Mouse (Mus musculus) limb, embryonic 12.5 days (tissue): ENCODE measurements around the gene Peli2. TPM values are rescaled to one million over a fixed set of nuclear protein-coding genes. Genes with fewer than 3 reads are reported as not detected.

ENCODE experiments used
- ATAC-seq: fragments of 200-750 bp; cut with Nextera tagmentation; 2 replicates; pipeline ENCODE4 v1.8.0; 2017; ENCODE audit warnings: low read depth, moderate TSS enrichment; ENCODE audit not compliant: insufficient number of reproducible peaks, insufficient read depth, low FRiP score, low TSS enrichment
- H3K27ac ChIP-seq: fragments of 300-500 bp; sonication (generic); 2 replicates; pipeline ENCODE4 v1.5.1; 2016; ENCODE audit warnings: mild to moderate bottlenecking, moderate library complexity
- H3K27me3 ChIP-seq: fragments of 300-500 bp; sonication (generic); 2 replicates; pipeline ENCODE4 v1.6.1; 2016; ENCODE audit warnings: mild to moderate bottlenecking, moderate library complexity
- H3K36me3 ChIP-seq: fragments of 300-500 bp; sonication (generic); 2 replicates; pipeline ENCODE4 v1.6.1; 2016; ENCODE audit warnings: mild to moderate bottlenecking, moderate library complexity
- H3K4me1 ChIP-seq: fragments of 300-500 bp; sonication (generic); replicated peaks from 2 replicates; pipeline ENCODE4 v1.6.1; 2016
- H3K4me2 ChIP-seq: fragments of 300-500 bp; sonication (generic); 2 replicates; pipeline ENCODE4 v1.6.1; 2016; ENCODE audit warnings: mild to moderate bottlenecking, moderate library complexity
- H3K4me3 ChIP-seq: fragments of 300-500 bp; sonication (generic); replicated peaks from 2 replicates; pipeline ENCODE4 v1.5.1; 2016; ENCODE audit warnings: mild to moderate bottlenecking
- H3K9ac ChIP-seq: fragments of 300-500 bp; sonication (generic); replicated peaks from 2 replicates; pipeline ENCODE4 v1.6.1; 2016; ENCODE audit warnings: mild to moderate bottlenecking, moderate library complexity
- H3K9me3 ChIP-seq: fragments of 300-500 bp; sonication (generic); 2 replicates; pipeline ENCODE4 v1.6.1; 2016; ENCODE audit warnings: mild to moderate bottlenecking, moderate library complexity
- WGBS: fragments of 180-500 bp; shearing (Covaris S2); methylation state at CpG from one replicate; pipeline ENCODE4 v1.1.7; 2016; 5-methylcytosine and 5-hydroxymethylcytosine counted together
- polyA plus RNA-seq: library from polyadenylated mRNA; unstranded; fragments of >200 nt; fragmentation: Nextera tagmentation; extraction: Ambion mirVana; gene quantifications from 2 replicates; pipeline ENCODE4 v1.2.1, GENCODE M21; 2016

The Peli2 gene
- polyA plus RNA-seq, 1 experiment from 2014 or later = 12.3 TPM

DNA sequence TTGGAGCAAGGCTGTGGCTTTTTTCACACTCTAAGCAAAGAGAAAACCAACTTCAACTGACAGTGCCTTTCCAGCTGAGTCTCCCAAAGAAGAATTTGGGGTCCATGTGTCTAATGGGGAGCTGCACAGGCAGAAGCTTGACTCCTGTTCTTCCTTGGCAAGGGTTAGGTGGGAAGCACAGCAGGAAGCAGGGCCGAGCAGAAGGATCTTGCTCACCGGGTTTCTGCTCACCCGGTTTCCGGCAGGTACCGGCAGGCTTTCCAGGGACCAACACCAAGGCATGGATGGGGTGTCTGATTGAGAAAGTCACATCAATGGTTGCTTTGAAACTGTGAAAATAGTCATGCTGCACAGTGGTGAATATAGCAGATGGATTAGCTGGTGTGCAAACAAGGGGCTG, 70.3 kb downstream of the Peli2 start:
- no peaks in the 10 kb centered on the region for H3K9me3 ChIP-seq
- H3K36me3 ChIP-seq = no peaks in the 10 kb centered on the region
- H3K4me2 ChIP-seq = no peak overlapping the region
- no peak overlapping the region for H3K27ac ChIP-seq
- no peak overlapping the region for H3K9ac ChIP-seq
- no peak overlapping the region for H3K4me3 ChIP-seq
- WGBS = 95% methylated on average over 5 of the region's 5 CpGs
- H3K4me1 ChIP-seq = peaks cover 10% of the 10 kb centered on the region
- ATAC-seq = no peak
- H3K27me3 ChIP-seq = no peaks in the 10 kb centered on the region

DNA sequence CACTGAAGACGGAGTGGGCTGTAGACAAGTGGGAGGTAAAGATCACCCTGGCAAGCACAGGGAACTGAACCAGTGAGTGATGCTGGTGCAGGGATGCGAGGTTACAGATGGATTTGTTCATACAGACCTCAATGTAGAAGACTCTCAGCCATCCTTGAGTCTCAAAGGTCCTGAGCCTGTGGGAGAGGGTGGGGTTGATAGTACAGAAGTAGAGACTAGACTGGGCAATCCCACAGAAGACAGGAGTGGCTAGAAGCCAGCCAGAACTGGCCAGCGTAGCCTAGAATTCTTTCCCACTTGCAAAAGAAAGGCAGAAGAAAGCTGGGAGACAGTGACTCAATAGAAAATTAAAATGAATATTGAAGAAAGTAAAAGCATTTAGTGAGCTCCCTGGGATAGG, 71.3 kb downstream of the Peli2 start:
- no peak for ATAC-seq
- 93% methylated on average over 3 of the region's 3 CpGs for WGBS
- Histone ChIP-seq H3K36me3 (no peaks in the 10 kb centered on the region), H3K9me3 (no peaks in the 10 kb centered on the region), H3K27ac (no peak overlapping the region), H3K4me2 (no peak overlapping the region), H3K4me1 (peaks cover 16% of the 10 kb centered on the region), H3K9ac (no peak overlapping the region), H3K4me3 (no peak overlapping the region), H3K27me3 (no peaks in the 10 kb centered on the region)

DNA sequence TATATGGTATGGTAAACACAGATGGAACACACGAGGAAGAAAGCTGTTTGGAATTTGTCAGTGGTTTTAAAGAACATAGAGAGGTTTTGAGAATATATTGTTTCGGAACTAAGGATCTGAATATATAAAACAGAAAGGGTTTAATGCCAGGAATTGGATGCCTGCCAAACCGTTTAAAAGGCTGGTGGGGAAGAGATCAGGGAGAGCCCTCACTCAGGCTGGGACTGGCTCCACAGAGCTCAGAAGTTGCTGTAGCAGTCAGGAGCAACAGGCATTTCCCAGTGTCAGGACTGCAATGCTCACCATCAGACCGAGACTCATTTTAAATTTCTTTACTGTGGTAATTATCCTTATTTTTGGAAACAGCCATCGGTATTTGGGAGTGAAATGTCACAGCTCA, 76.2 kb downstream of the Peli2 start:
- WGBS = 32% methylated on average over 5 of the region's 5 CpGs
- H3K4me1 ChIP-seq = peaks cover 28% of the 10 kb centered on the region
- H3K9ac ChIP-seq = no peak overlapping the region
- H3K27me3 ChIP-seq = 0 out of 2 replicates have a peak, but pooled peaks cover 2% of the 10 kb centered on the region
- no peak overlapping the region for H3K4me2 ChIP-seq
- H3K36me3 ChIP-seq = no peaks in the 10 kb centered on the region
- no peak overlapping the region for H3K4me3 ChIP-seq
- H3K27ac ChIP-seq = no peak overlapping the region
- ATAC-seq = no peak
- no peaks in the 10 kb centered on the region for H3K9me3 ChIP-seq

DNA sequence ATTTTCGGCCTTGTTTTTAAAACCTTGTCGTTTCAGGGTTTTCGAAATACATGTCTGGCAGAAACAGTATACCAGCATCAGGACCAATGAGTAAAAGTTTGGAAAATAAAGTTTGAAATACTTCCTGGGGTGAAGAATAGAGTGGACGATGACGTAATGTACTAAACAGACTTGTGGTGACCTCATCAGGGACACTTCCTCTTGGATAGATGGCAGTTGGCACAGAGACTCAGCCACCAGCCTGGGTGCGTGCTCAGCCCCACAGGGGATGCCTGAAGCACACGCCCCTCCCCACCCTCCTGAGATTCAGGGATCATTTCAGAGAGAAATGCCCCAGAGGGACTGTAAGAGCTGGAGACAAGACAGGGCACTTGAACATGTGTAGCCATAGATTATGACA, 76.7 kb downstream of the Peli2 start:
- Histone ChIP-seq H3K36me3 (no peaks in the 10 kb centered on the region), H3K9me3 (no peaks in the 10 kb centered on the region), H3K4me2 (no peak overlapping the region), H3K9ac (no peak overlapping the region), H3K4me3 (no peak overlapping the region), H3K27me3 (0 out of 2 replicates have a peak, but pooled peaks cover 2% of the 10 kb centered on the region), H3K27ac (peak overlapping the region; percentile 41; the same call in 1 of the 2 replicates), H3K4me1 (peaks cover 32% of the 10 kb centered on the region)
- no peak for ATAC-seq
- 77% methylated on average over 7 of the region's 7 CpGs for WGBS

DNA sequence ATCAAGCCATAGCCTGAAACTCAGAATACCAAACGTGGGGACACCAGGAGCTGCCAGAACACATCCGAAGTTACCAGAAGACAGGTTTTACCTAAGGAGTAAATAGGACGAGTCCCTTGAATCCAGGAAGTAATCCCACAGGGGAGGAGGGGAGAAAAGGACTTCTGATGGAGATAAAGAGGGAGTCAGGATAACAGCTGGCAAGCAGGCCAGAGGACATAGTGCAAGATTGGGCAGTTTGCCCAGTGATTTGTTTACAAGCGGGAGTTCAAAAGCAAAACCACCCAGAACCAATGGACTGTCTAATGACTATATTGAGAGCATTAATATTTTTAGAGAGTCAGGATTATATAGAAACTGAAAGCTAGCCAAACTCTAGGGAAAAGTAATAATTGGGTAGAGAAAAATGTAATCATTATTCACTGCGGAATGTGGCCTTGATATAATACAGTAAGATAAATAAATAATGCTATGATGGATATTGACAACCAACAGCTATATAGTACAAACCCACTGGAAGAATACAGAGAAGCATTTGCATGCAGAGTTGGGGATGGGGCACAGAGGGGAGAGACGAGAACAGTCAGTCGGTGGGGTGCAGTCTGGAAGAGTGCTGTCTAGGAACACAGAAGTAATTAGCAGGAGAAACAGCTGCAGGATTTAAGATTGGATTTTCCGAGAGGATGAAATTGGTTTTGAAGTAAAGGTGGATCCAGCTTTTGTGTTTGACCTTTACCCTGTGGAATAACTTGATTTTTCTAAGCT, 77.7 kb downstream of the Peli2 start:
- Histone ChIP-seq H3K27me3 (0 out of 2 replicates have a peak, but pooled peaks cover 2% of the 10 kb centered on the region), H3K4me2 (no peak overlapping the region), H3K4me1 (peaks cover 37% of the 10 kb centered on the region), H3K27ac (no peak overlapping the region), H3K9ac (no peak overlapping the region), H3K9me3 (no peaks in the 10 kb centered on the region), H3K36me3 (no peaks in the 10 kb centered on the region), H3K4me3 (no peak overlapping the region)
- WGBS = 56% methylated on average over 8 of the region's 8 CpGs
- ATAC-seq = no peak

DNA sequence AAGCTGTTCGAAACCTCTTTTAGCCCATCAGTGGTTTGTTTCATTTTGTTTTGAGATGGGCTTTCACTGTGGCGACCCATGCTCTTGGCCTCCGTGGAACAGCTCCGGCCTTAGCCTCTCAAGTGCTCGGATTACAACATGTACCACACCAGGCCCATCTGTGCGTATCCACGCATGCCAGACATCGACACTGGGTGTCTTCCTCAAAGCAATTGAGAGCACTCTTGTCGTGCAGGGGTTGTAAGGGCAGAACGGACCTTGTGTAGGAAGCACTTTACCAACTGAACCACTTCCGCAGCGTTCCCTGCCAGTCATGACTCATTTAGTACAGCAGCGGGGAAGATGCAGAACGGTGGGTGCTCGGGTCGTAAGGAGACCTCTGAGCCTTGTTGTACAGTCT, 78.3 kb downstream of the Peli2 start:
- Histone ChIP-seq H3K36me3 (no peaks in the 10 kb centered on the region), H3K4me3 (no peak overlapping the region), H3K27me3 (0 out of 2 replicates have a peak, but pooled peaks cover 2% of the 10 kb centered on the region), H3K4me2 (no peak overlapping the region), H3K4me1 (peaks cover 37% of the 10 kb centered on the region), H3K27ac (no peak overlapping the region), H3K9ac (no peak overlapping the region), H3K9me3 (no peaks in the 10 kb centered on the region)
- 61% methylated on average over 16 of the region's 16 CpGs for WGBS
- ATAC-seq = no peak

DNA sequence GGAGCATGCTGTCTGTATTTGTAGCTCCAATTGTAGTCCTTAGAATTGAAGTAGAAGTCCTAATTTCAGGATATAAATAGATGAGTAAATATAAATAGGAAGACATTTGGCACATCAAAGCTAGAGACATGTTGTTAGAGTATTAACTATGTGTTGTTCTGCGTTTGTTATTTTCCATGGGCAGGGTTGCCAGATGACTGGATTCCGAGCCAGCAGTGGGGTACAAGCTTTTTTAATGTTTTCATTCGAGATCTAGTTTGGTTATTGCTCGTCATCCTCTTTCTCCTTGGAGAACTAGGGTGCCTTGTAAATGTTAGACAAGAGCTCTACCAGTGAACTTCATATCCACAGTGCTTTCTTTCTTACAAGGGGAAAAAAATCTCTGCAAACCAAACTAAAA, 78.9 kb downstream of the Peli2 start:
- ATAC-seq = no peak
- Histone ChIP-seq H3K4me2 (no peak overlapping the region), H3K9me3 (no peaks in the 10 kb centered on the region), H3K9ac (no peak overlapping the region), H3K27me3 (0 out of 2 replicates have a peak, but pooled peaks cover 2% of the 10 kb centered on the region), H3K27ac (no peak overlapping the region), H3K4me3 (no peak overlapping the region), H3K4me1 (peaks cover 37% of the 10 kb centered on the region), H3K36me3 (no peaks in the 10 kb centered on the region)
- WGBS = 79% methylated on average over 4 of the region's 4 CpGs

DNA sequence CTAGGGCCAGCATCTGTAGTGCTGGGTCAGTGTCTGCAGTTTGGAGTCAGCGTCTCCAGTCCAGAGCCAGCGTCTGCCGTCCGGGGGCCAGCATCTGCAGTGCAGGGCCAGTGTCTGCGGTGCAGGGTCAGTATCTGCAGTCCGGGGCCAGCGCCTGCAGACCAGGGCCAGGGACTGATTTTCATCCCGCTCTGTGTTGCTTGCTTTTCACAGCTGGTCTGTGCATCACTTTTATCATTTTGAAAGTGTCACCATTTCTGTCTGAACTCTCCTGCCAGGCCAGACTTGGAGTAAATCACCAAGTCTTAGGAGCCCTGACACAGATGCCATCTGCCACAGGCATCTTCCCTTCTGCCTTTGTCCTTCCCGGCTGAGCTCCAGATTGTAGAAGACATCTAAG, 79.7 kb downstream of the Peli2 start:
- no peak for ATAC-seq
- Histone ChIP-seq H3K4me2 (no peak overlapping the region), H3K9me3 (no peaks in the 10 kb centered on the region), H3K9ac (no peak overlapping the region), H3K27ac (no peak overlapping the region), H3K27me3 (0 out of 2 replicates have a peak, but pooled peaks cover 2% of the 10 kb centered on the region), H3K4me1 (peaks cover 42% of the 10 kb centered on the region), H3K4me3 (no peak overlapping the region), H3K36me3 (no peaks in the 10 kb centered on the region)
- 77% methylated on average over 9 of the region's 9 CpGs for WGBS

DNA sequence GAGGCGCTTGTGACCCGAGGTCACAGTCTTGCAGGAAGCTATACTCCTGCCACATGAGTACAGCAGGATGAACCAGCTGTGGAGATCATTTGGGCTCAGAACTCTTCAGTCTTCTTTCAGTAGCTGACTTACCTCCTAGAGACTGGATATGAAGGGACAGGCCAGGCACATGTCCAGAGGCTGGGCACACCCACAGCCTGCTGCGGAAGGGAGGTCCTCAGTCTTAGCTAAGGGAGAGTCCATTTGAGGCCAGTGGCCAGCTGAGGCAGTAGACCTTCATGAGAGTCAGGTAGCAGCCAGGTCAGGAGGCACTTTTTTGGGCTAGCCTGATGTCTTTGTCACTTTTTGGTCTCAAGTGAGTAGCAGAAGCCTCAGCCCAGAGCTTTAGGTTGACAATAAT, 80.2 kb downstream of the Peli2 start:
- no peak for ATAC-seq
- no peaks in the 10 kb centered on the region for H3K9me3 ChIP-seq
- no peak overlapping the region for H3K4me2 ChIP-seq
- peaks cover 47% of the 10 kb centered on the region for H3K4me1 ChIP-seq
- H3K4me3 ChIP-seq = no peak overlapping the region
- no peak overlapping the region for H3K9ac ChIP-seq
- 0 out of 2 replicates have a peak, but pooled peaks cover 2% of the 10 kb centered on the region for H3K27me3 ChIP-seq
- H3K36me3 ChIP-seq = no peaks in the 10 kb centered on the region
- H3K27ac ChIP-seq = no peak overlapping the region
- WGBS = 89% methylated on average over 3 of the region's 3 CpGs

DNA sequence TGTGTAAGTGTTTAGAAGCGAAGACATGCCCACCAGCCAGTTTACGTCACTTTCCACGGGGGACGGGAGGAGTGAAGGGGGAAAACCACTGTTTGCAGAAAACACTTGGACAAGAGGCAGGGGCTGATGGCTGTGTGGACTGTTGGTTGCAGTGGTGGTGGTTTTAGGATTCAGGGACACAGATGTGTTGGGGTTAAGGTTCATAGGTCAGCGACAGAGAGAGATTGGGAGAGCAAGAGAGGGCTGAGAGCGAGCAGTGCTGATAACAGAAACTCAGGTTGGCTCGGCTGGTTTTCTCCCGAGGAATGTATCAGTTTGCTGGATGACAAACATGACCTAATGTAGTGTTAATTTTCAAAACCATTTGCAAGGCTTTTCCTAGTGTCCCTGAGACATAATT, 80.8 kb downstream of the Peli2 start:
- Histone ChIP-seq H3K4me3 (no peak overlapping the region), H3K9ac (no peak overlapping the region), H3K4me2 (no peak overlapping the region), H3K4me1 (peaks cover 49% of the 10 kb centered on the region), H3K36me3 (no peaks in the 10 kb centered on the region), H3K27me3 (0 out of 2 replicates have a peak, but pooled peaks cover 2% of the 10 kb centered on the region), H3K9me3 (no peaks in the 10 kb centered on the region), H3K27ac (no peak overlapping the region)
- no peak for ATAC-seq
- 75% methylated on average over 8 of the region's 8 CpGs for WGBS

DNA sequence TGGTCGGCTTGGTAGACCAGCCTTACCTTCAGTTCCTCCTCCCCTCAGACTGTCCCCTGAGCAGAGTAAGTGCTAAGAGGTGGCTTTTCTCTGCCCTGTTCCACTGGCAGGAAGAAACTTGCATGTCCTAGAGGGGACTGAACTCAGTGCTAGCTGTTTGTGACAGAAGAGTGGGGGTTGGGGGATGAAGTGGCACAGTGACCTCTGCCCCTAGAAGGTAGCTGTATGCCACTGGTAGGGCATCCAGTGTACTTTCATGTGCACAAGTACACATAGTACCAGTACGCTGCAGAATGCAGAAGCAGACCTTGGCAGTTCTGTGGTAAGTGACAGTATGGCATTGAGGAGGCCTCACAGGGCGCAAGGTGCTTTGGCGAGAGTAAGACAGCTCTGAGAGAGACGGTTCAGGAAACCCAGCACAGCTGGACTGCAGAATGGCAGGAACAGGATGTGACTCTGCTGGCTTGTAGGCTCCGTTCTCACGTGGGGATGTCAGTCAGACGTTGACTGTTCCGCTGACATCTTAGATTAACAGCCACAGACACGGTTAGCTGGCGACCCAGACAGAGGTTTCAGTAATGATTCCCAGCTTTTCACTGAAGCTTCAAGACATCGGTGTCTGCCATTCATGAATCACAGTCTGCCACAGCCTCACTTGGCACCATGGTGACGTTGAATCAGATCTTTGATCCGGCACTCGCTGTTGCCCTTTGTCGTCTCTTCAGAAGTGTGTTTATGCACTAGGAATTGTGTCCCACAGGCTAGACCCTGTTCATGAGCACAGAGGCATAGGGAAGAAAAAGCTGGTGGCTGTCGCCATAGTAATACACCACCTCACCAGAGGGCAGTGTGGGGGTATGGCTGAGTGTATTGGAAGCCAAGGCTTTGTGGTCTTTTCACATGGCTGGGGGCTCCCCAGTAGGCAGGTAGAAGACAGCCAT, 81.7 kb downstream of the Peli2 start:
- H3K27me3 ChIP-seq = 0 out of 2 replicates have a peak, but pooled peaks cover 2% of the 10 kb centered on the region
- H3K4me3 ChIP-seq = no peak overlapping the region
- no peak for ATAC-seq
- no peak overlapping the region for H3K4me2 ChIP-seq
- no peak overlapping the region for H3K27ac ChIP-seq
- 59% methylated on average over 17 of the region's 17 CpGs for WGBS
- H3K4me1 ChIP-seq = peaks cover 51% of the 10 kb centered on the region
- no peaks in the 10 kb centered on the region for H3K9me3 ChIP-seq
- no peaks in the 10 kb centered on the region for H3K36me3 ChIP-seq
- no peak overlapping the region for H3K9ac ChIP-seq
